Mouse (Mus musculus) cerebellum, postnatal 36 days (tissue): ENCODE measurements around the gene Srsf5.

Experiments
- DNase-seq, 2 experiments: peaks; one replicate each; pipeline ENCODE4 v3.0.0; 2021 to 2022; ENCODE audit warnings: mixed read lengths in 2 of 2

The Srsf5 gene

DNA sequence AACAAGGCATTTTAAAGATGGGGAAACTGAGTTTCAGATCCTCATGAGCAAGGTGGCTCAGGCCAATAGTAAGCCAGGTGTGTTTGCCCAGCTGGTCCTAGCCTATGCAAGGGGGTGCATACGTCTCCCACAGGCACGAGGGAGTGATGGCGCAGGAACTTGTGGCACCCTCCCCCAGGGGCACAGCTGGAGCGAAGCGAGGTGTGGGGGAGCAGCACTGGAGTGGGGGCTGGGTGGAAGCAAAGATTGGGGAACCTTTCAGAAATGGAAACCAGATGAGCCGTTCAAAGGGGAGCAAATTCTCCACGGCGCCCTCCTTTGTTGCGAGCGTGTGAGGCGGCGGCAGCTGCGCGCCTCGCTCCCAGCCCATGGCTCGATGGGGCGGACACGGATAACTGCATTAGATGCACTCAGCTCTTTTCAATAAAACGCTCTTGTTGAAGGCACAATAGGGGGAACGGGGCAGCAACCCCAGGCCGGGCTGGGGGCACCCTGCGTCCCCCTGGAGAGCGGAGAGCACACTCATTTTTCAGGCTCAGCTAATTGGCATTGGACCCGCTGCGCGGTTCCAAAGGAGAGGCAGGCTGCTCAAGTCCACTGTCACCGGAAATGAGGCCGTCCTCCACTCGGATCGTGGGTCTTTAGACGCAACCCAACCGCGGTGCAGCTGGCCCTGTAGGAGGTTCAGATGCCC, 53.4 kb downstream of the Srsf5 start:
- DNase-seq: no peak
